Mouse (Mus musculus) lung, adult 2 months (tissue): ENCODE measurements around the gene Vps13c.

Experiments used
- CTCF ChIP-seq: fragments of 200-500 bp; IDR thresholded peaks from 2 replicates; pipeline ENCODE4 v1.5.1; 2011; ENCODE audit warnings: mild to moderate bottlenecking, low read length, control low read depth; ENCODE audit not compliant: insufficient read depth
- POLR2A ChIP-seq: fragments of 200-500 bp; IDR thresholded peaks from 2 replicates; pipeline ENCODE4 v1.6.1; 2011; ENCODE audit warnings: low read depth, mild to moderate bottlenecking, control low read depth, low read length, borderline replicate concordance; ENCODE audit errors: extremely low read depth

GRCm38 (mm10) chr9:67794216-67794615 is 46.0 kb upstream of the Vps13c start:
- TF ChIP-seq POLR2A (no peak), CTCF (no peak)
